Mouse (Mus musculus): ENCODE measurements at regions not wholly inside any gene's neighbourhood (a gene's known extent, or its start where the extent isn't known, plus 50 kb on each side); places are given as distances from the start of the nearest gene placed in this dataset.
"Not testable (repeated sequence)": the region's sequence is repeated elsewhere in the genome, so short reads cannot be mapped to it uniquely, and the experiment has no call there.

GRCm38 (mm10) chr2:100918122-100918521, 706.4 kb upstream of the Rag2 start:
- no peak overlapping the region for H3K9ac ChIP-seq (replicated peaks)
- no peaks in the 10 kb centered on the region for H3K9me3 ChIP-seq (replicated peaks)
- no peak overlapping the region for H3K4me3 ChIP-seq (replicated peaks)
- H3K27me3 ChIP-seq (replicated peaks): no peaks in the 10 kb centered on the region
- no peak overlapping the region for H3K4me2 ChIP-seq
- no peaks in the 10 kb centered on the region for H3K36me3 ChIP-seq
- 83% methylated on average over 3 of the region's 3 CpGs for WGBS
- no peaks in the 10 kb centered on the region for H3K4me1 ChIP-seq
- H3K27ac ChIP-seq (replicated peaks): no peak overlapping the region
- no peak; the same call in 1 of the 2 replicates for ATAC-seq (ENCODE audit: low FRiP score)

- Histone ChIP-seq H3K27me3 (replicated peaks) (no peaks in the 10 kb centered on the region), H3K4me1 (no peaks in the 10 kb centered on the region), H3K9me3 (replicated peaks) (no peaks in the 10 kb centered on the region), H3K27ac (replicated peaks) (no peak overlapping the region), H3K9ac (replicated peaks) (no peak overlapping the region), H3K4me2 (no peak overlapping the region), H3K4me3 (replicated peaks) (no peak overlapping the region), H3K36me3 (no peaks in the 10 kb centered on the region)
- WGBS: 62% methylated on average over 1 of the region's 1 CpGs
- ATAC-seq (ENCODE audit: low FRiP score): no peak
Observed at GRCm38 (mm10) chr2:100919537-100920212, 704.8 kb upstream of the Rag2 start.

- not testable (repeated sequence) for H3K36me3 ChIP-seq; H3K27me3 ChIP-seq (replicated peaks); H3K4me1 ChIP-seq; H3K9ac ChIP-seq (replicated peaks); H3K27ac ChIP-seq (replicated peaks); H3K4me3 ChIP-seq (replicated peaks); ATAC-seq (ENCODE audit: low FRiP score); H3K4me2 ChIP-seq; H3K9me3 ChIP-seq (replicated peaks)
- 51% methylated on average over 3 of the region's 3 CpGs for WGBS
Observed at GRCm38 (mm10) chr2:100948632-100949031, 675.9 kb upstream of the Rag2 start.

- Histone ChIP-seq H3K4me2 (no peak overlapping the region), H3K27ac (replicated peaks) (no peak overlapping the region), H3K27me3 (replicated peaks) (no peaks in the 10 kb centered on the region), H3K4me1 (no peaks in the 10 kb centered on the region), H3K36me3 (no peaks in the 10 kb centered on the region), H3K9me3 (replicated peaks) (no peaks in the 10 kb centered on the region), H3K9ac (replicated peaks) (no peak overlapping the region), H3K4me3 (replicated peaks) (no peak overlapping the region)
- ATAC-seq (ENCODE audit: low FRiP score): no peak
- 90% methylated on average over 1 of the region's 1 CpGs for WGBS
Observed at GRCm38 (mm10) chr2:100959412-100959811, 665.1 kb upstream of the Rag2 start.

- H3K9ac ChIP-seq (replicated peaks): no peak overlapping the region
- H3K36me3 ChIP-seq: no peaks in the 10 kb centered on the region
- WGBS: 92% methylated on average over 2 of the region's 2 CpGs
Observed at GRCm38 (mm10) chr2:100964584-100964983, 659.9 kb upstream of the Rag2 start.

GRCm38 (mm10) chr2:100977202-100977601, 647.3 kb upstream of the Rag2 start:
- no peak for ATAC-seq (ENCODE audit: low FRiP score)
- H3K4me2 ChIP-seq: no peak overlapping the region
- H3K27me3 ChIP-seq (replicated peaks): no peaks in the 10 kb centered on the region
- no peak overlapping the region for H3K9ac ChIP-seq (replicated peaks)
- no peaks in the 10 kb centered on the region for H3K9me3 ChIP-seq (replicated peaks)
- H3K4me3 ChIP-seq (replicated peaks): no peak overlapping the region
- H3K36me3 ChIP-seq: no peaks in the 10 kb centered on the region
- H3K4me1 ChIP-seq: no peaks in the 10 kb centered on the region
- H3K27ac ChIP-seq (replicated peaks): no peak overlapping the region

More at GRCm38 (mm10) chr2:100964584-100964983, 659.9 kb upstream of the Rag2 start:
- no peaks in the 10 kb centered on the region for H3K4me1 ChIP-seq
- H3K27me3 ChIP-seq (replicated peaks): no peaks in the 10 kb centered on the region
- ATAC-seq (ENCODE audit: low FRiP score): no peak
- H3K4me2 ChIP-seq: no peak overlapping the region
- no peaks in the 10 kb centered on the region for H3K9me3 ChIP-seq (replicated peaks)
- H3K27ac ChIP-seq (replicated peaks): no peak overlapping the region
- H3K4me3 ChIP-seq (replicated peaks): no peak overlapping the region

- 60% methylated on average over 1 of the region's 1 CpGs for WGBS
- Histone ChIP-seq H3K9me3 (replicated peaks) (no peaks in the 10 kb centered on the region), H3K36me3 (no peaks in the 10 kb centered on the region)
Observed at GRCm38 (mm10) chr2:100982362-100982761, 642.2 kb upstream of the Rag2 start.

GRCm38 (mm10) chr2:101015353-101015752, 609.2 kb upstream of the Rag2 start:
- no peak for ATAC-seq (ENCODE audit: low FRiP score)
- Histone ChIP-seq H3K27me3 (replicated peaks) (no peaks in the 10 kb centered on the region), H3K4me1 (no peaks in the 10 kb centered on the region), H3K36me3 (no peaks in the 10 kb centered on the region), H3K9me3 (replicated peaks) (no peaks in the 10 kb centered on the region), H3K9ac (replicated peaks) (no peak overlapping the region), H3K4me3 (replicated peaks) (no peak overlapping the region), H3K4me2 (no peak overlapping the region), H3K27ac (replicated peaks) (no peak overlapping the region)
- 94% methylated on average over 3 of the region's 3 CpGs for WGBS

More at GRCm38 (mm10) chr2:100982362-100982761, 642.2 kb upstream of the Rag2 start:
- H3K4me3 ChIP-seq (replicated peaks): no peak overlapping the region
- H3K27ac ChIP-seq (replicated peaks): no peak overlapping the region
- no peak overlapping the region for H3K9ac ChIP-seq (replicated peaks)
- no peaks in the 10 kb centered on the region for H3K4me1 ChIP-seq
- H3K4me2 ChIP-seq: no peak overlapping the region
- no peak for ATAC-seq (ENCODE audit: low FRiP score)
- no peaks in the 10 kb centered on the region for H3K27me3 ChIP-seq (replicated peaks)

- Histone ChIP-seq H3K9me3 (replicated peaks) (no peaks in the 10 kb centered on the region), H3K36me3 (no peaks in the 10 kb centered on the region), H3K4me3 (replicated peaks) (no peak overlapping the region), H3K27me3 (replicated peaks) (no peaks in the 10 kb centered on the region), H3K4me1 (no peaks in the 10 kb centered on the region), H3K27ac (replicated peaks) (no peak overlapping the region), H3K9ac (replicated peaks) (no peak overlapping the region), H3K4me2 (no peak overlapping the region)
- WGBS: 93% methylated on average over 2 of the region's 2 CpGs
- no peak for ATAC-seq (ENCODE audit: low FRiP score)
Observed at GRCm38 (mm10) chr2:101019384-101019783, 605.1 kb upstream of the Rag2 start.

- 77% methylated on average over 2 of the region's 2 CpGs for WGBS
- no peaks in the 10 kb centered on the region for H3K27me3 ChIP-seq (replicated peaks)
- no peaks in the 10 kb centered on the region for H3K36me3 ChIP-seq
- H3K9me3 ChIP-seq (replicated peaks): no peaks in the 10 kb centered on the region
- no peak overlapping the region for H3K4me2 ChIP-seq
- no peak overlapping the region for H3K4me3 ChIP-seq (replicated peaks)
- H3K27ac ChIP-seq (replicated peaks): no peak overlapping the region
- H3K4me1 ChIP-seq: no peaks in the 10 kb centered on the region
- no peak for ATAC-seq (ENCODE audit: low FRiP score)
- no peak overlapping the region for H3K9ac ChIP-seq (replicated peaks)
Observed at GRCm38 (mm10) chr2:101021515-101021914, 603.0 kb upstream of the Rag2 start.

- Histone ChIP-seq H3K4me2 (no peak overlapping the region), H3K27me3 (replicated peaks) (no peaks in the 10 kb centered on the region), H3K4me3 (replicated peaks) (no peak overlapping the region), H3K36me3 (no peaks in the 10 kb centered on the region), H3K9me3 (replicated peaks) (no peaks in the 10 kb centered on the region), H3K27ac (replicated peaks) (no peak overlapping the region), H3K9ac (replicated peaks) (no peak overlapping the region), H3K4me1 (peaks cover 4% of the 10 kb centered on the region; the same call in 1 of the 2 replicates)
- WGBS: 45% methylated on average over 3 of the region's 3 CpGs
- peak; percentile 70; the same call in 1 of the 2 replicates for ATAC-seq (ENCODE audit: low FRiP score)
Observed at GRCm38 (mm10) chr2:101043050-101043449, 581.5 kb upstream of the Rag2 start.

GRCm38 (mm10) chr2:101062939-101063338, 561.6 kb upstream of the Rag2 start:
- Histone ChIP-seq H3K27ac (replicated peaks) (no peak overlapping the region), H3K4me2 (no peak overlapping the region), H3K4me1 (no peaks in the 10 kb centered on the region), H3K9ac (replicated peaks) (no peak overlapping the region), H3K9me3 (replicated peaks) (no peaks in the 10 kb centered on the region), H3K4me3 (replicated peaks) (no peak overlapping the region), H3K36me3 (no peaks in the 10 kb centered on the region), H3K27me3 (replicated peaks) (no peaks in the 10 kb centered on the region)
- no peak for ATAC-seq (ENCODE audit: low FRiP score)
- WGBS: 84% methylated on average over 4 of the region's 4 CpGs

All from neural tube, embryonic 15.5 days (tissue).